In genomic region chr8:83566469-83567395, GRCm38 (mm10) we compare ENCODE assay signal across 8 mouse cellular contexts. TPM values are rescaled to one million over a fixed set of nuclear protein-coding genes. Genes with fewer than 3 reads are reported as not detected.
DNase-seq lines count a peak whose midpoint lies in the region; ATAC-seq and TF ChIP-seq lines count a peak whose summit lies in the region.

Gene Ndufb7 (plus strand): TSS chr8:83566671.

- in situ Hi-C loops in Patski (cut with MboI; ENCODE audit: low pct_unique_long_range_greater_than_20kb): no loop called here

- peak within 1 kb of the TSS; percentile 68 for H3K4me3 ChIP-seq in hindbrain, embryonic 14.5 days (replicated peaks; ENCODE audit: low read length)

- DNase-seq in Patski (ENCODE audit: low read depth, low spot score): peak; percentile 43
- DNase-seq in cerebellum, postnatal 14 days: peak; percentile 99
- DNase-seq in frontal cortex, postnatal 25 days (ENCODE audit: low spot score in 2 of 2): peak; percentile 98
- peak; percentile 96 for DNase-seq in hindbrain, embryonic 14.5 days (ENCODE audit: low spot score)
- DNase-seq in layer of hippocampus, postnatal 36 days: peak; percentile 95 to 96
- peak; percentile 96 for DNase-seq in lung, postnatal 36 days
- DNase-seq in retina, postnatal 1 day: peak; percentile 96
- peak; percentile 93 to 97 for DNase-seq in urinary bladder, adult 18-20 months (ENCODE audit: low spot score in 2 of 2)

- peak within 1 kb of the TSS; percentile 84 for H3K27ac ChIP-seq in hindbrain, embryonic 14.5 days

- TF ChIP-seq CTCF in Patski (IDR thresholded peaks at IDR 0.05): no peak

- peaks cover 22% of the 10 kb centered on the region for H3K36me3 ChIP-seq in hindbrain, embryonic 14.5 days (replicated peaks; ENCODE audit: control insufficient read depth, insufficient read depth)

- ATAC-seq in Patski: peak; percentile 82
- ATAC-seq in hindbrain, embryonic 14.5 days (ENCODE audit: low FRiP score): peak; percentile 89

- no peaks in the 10 kb centered on the region for H3K9me3 ChIP-seq in hindbrain, embryonic 14.5 days (ENCODE audit: control insufficient read depth, low read length)

- peaks cover 15% of the 10 kb centered on the region; the same call in 1 of the 2 replicates for H3K4me1 ChIP-seq in hindbrain, embryonic 14.5 days (replicated peaks; ENCODE audit: control insufficient read depth, insufficient read depth, low read length)

- H3K9ac ChIP-seq in hindbrain, embryonic 14.5 days: peak within 1 kb of the TSS; percentile 78

- no peaks in the 10 kb centered on the region for H3K27me3 ChIP-seq in Patski
- no peaks in the 10 kb centered on the region for H3K27me3 ChIP-seq in hindbrain, embryonic 14.5 days (ENCODE audit: control insufficient read depth, insufficient read depth, low read length)

- WGBS in hindbrain, embryonic 14.5 days: under 1% methylated on average over 48 of the region's 48 CpGs

- H3K4me2 ChIP-seq in hindbrain, embryonic 14.5 days (replicated peaks): peak within 1 kb of the TSS; percentile 55

- POLR2A ChIA-PET in Patski (lab: Charles Lee): no interaction called here

- CTCF ChIA-PET in Patski (lab: Charles Lee): interaction anchor here (1.3 to 1.4 kb wide), 2 partner anchors 12 to 28 kb away, joined by 4 read pairs; no protein-coding TSS in a partner anchor

RNA-seq across cellular contexts. Expression of gene Ndufb7, which starts in this region (rescaled TPM):
- 247 TPM for polyA plus RNA-seq in Patski (2021)
- 321 and 385 TPM in 2 replicates for polyA plus RNA-seq in hindbrain, embryonic 14.5 days (2014; fragmentation: Nextera tagmentation; extraction: Ambion mirVana)
- total RNA-seq in layer of hippocampus, postnatal 36 days (2021): 100 to 1,000 TPM; 147 to 150 TPM

Comparison
In these comparisons a context has a peak if more than half of its experiments do, and no peak if none do; other contexts are left out.
1. Peak in every context shown above with its lines: DNase-seq, ATAC-seq, H3K4me3 ChIP-seq and H3K27ac ChIP-seq.
2. DNase-seq: peak in every context shown above with its lines; median percentile 99 in cerebellum, postnatal 14 days; 98 in frontal cortex, postnatal 25 days; 96 in hindbrain, embryonic 14.5 days; 96 in lung, postnatal 36 days; 96 in retina, postnatal 1 day; 96 in layer of hippocampus, postnatal 36 days; 95 in urinary bladder, adult 18-20 months; 43 in Patski.